Mouse (Mus musculus): ENCODE measurements around the gene Kat7. TPM values are rescaled to one million over a fixed set of nuclear protein-coding genes. Genes with fewer than 3 reads are reported as not detected.
A peak's percentile ranks its signal among the peaks of the same experiment; 100 is the strongest.

The Kat7 gene
- polyA plus RNA-seq, 1 experiment, result 44.3 TPM

- Histone ChIP-seq H3K79me2 (ENCODE audit: control insufficient read depth, insufficient read depth) (no peaks in the 10 kb centered on the region), H3ac (ENCODE audit: control insufficient read depth, insufficient read length, low read depth) (no peak overlapping the region), H3K27me3 (ENCODE audit: control insufficient read depth, insufficient read depth, insufficient read length) (no peaks in the 10 kb centered on the region), H3K79me3 (ENCODE audit: low read depth) (no peaks in the 10 kb centered on the region), H3K36me3 (ENCODE audit: control insufficient read depth, insufficient read depth) (no peaks in the 10 kb centered on the region), H3K4me3 (ENCODE audit: insufficient read depth, poor library complexity, severe bottlenecking) (no peak overlapping the region)
- TF ChIP-seq CTCF (IDR thresholded peaks at IDR 0.05; ENCODE audit: control insufficient read depth, insufficient read depth, insufficient read length) (no peak), FOSL1 (IDR thresholded peaks at IDR 0.05; ENCODE audit: insufficient read depth, low read length, poor library complexity, severe bottlenecking) (no peak), MYOG (IDR thresholded peaks at IDR 0.05; ENCODE audit: control insufficient read depth, extremely low read depth, insufficient read length) (no peak), CEBPB (IDR thresholded peaks at IDR 0.05; ENCODE audit: low read depth) (no peak), MAX (IDR thresholded peaks at IDR 0.05) (no peak)
Measured at GRCm38 (mm10) chr11:95337846-95338342, 27.8 kb upstream of the Kat7 start.

GRCm38 (mm10) chr11:95337129-95337813 lies 27.2 kb upstream of the Kat7 start:
- TF ChIP-seq MAX (IDR thresholded peaks at IDR 0.05) (no peak), MYOD1 (IDR thresholded peaks at IDR 0.05; ENCODE audit: control insufficient read depth, insufficient read length, low read depth) (no peak), MYOG (IDR thresholded peaks at IDR 0.05; ENCODE audit: control insufficient read depth, extremely low read depth, insufficient read length) (no peak), CTCF (IDR thresholded peaks at IDR 0.05; ENCODE audit: control insufficient read depth, insufficient read depth, insufficient read length) (no peak), CEBPB (IDR thresholded peaks at IDR 0.05; ENCODE audit: low read depth) (no peak), FOSL1 (IDR thresholded peaks at IDR 0.05; ENCODE audit: insufficient read depth, low read length, poor library complexity, severe bottlenecking) (no peak), USF1 (IDR thresholded peaks at IDR 0.05; ENCODE audit: low read depth) (no peak)
- peak overlapping the region; percentile 73 for H3ac ChIP-seq (ENCODE audit: control insufficient read depth, insufficient read length, low read depth)
- no peaks in the 10 kb centered on the region for H3K36me3 ChIP-seq (ENCODE audit: control insufficient read depth, insufficient read depth)
- no peaks in the 10 kb centered on the region for H3K27me3 ChIP-seq (ENCODE audit: control insufficient read depth, insufficient read depth, insufficient read length)
- H3K79me2 ChIP-seq (ENCODE audit: control insufficient read depth, insufficient read depth), result no peaks in the 10 kb centered on the region
- H3K79me3 ChIP-seq (ENCODE audit: low read depth), result no peaks in the 10 kb centered on the region
- H3K4me3 ChIP-seq (ENCODE audit: insufficient read depth, poor library complexity, severe bottlenecking), result peak overlapping the region; percentile 36

- H3K79me2 ChIP-seq (ENCODE audit: control insufficient read depth, insufficient read depth), result no peaks in the 10 kb centered on the region
- peak within 1 kb of the TSS; percentile 73 for H3ac ChIP-seq (ENCODE audit: control insufficient read depth, insufficient read length, low read depth)
- no peaks in the 10 kb centered on the region for H3K79me3 ChIP-seq (ENCODE audit: low read depth)
- no peaks in the 10 kb centered on the region for H3K27me3 ChIP-seq (ENCODE audit: control insufficient read depth, insufficient read depth, insufficient read length)
- TF ChIP-seq CEBPB (IDR thresholded peaks at IDR 0.05; ENCODE audit: low read depth), result no peak
- TF ChIP-seq USF1 (IDR thresholded peaks at IDR 0.05; ENCODE audit: low read depth), result peak; percentile 68
- no peaks in the 10 kb centered on the region for H3K36me3 ChIP-seq (ENCODE audit: control insufficient read depth, insufficient read depth)
- H3K4me3 ChIP-seq (ENCODE audit: insufficient read depth, poor library complexity, severe bottlenecking), result peak within 1 kb of the TSS; percentile 36
Measured at GRCm38 (mm10) chr11:95336568-95337128, 26.6 kb upstream of the Kat7 start, which contains the start of gene Fam117a. Gene Fam117a (plus strand): TSS chr11:95337018.

- no peak overlapping the region for H3ac ChIP-seq (ENCODE audit: control insufficient read depth, insufficient read length, low read depth)
- TF ChIP-seq FOSL1 (IDR thresholded peaks at IDR 0.05; ENCODE audit: insufficient read depth, low read length, poor library complexity, severe bottlenecking) (no peak), MAX (IDR thresholded peaks at IDR 0.05) (no peak), MYOG (IDR thresholded peaks at IDR 0.05; ENCODE audit: control insufficient read depth, extremely low read depth, insufficient read length) (no peak), CTCF (IDR thresholded peaks at IDR 0.05; ENCODE audit: control insufficient read depth, insufficient read depth, insufficient read length) (no peak), MYOD1 (IDR thresholded peaks at IDR 0.05; ENCODE audit: control insufficient read depth, insufficient read length, low read depth) (no peak), USF1 (IDR thresholded peaks at IDR 0.05; ENCODE audit: low read depth) (no peak), CEBPB (IDR thresholded peaks at IDR 0.05; ENCODE audit: low read depth) (no peak)
- H3K36me3 ChIP-seq (ENCODE audit: control insufficient read depth, insufficient read depth), result no peaks in the 10 kb centered on the region
- no peak overlapping the region for H3K4me3 ChIP-seq (ENCODE audit: insufficient read depth, poor library complexity, severe bottlenecking)
- H3K27me3 ChIP-seq (ENCODE audit: control insufficient read depth, insufficient read depth, insufficient read length), result no peaks in the 10 kb centered on the region
- H3K79me3 ChIP-seq (ENCODE audit: low read depth), result no peaks in the 10 kb centered on the region
- H3K79me2 ChIP-seq (ENCODE audit: control insufficient read depth, insufficient read depth), result no peaks in the 10 kb centered on the region
Measured at GRCm38 (mm10) chr11:95334448-95335060, 24.5 kb upstream of the Kat7 start.

- Histone ChIP-seq H3K36me3 (ENCODE audit: control insufficient read depth, insufficient read depth) (no peaks in the 10 kb centered on the region), H3ac (ENCODE audit: control insufficient read depth, insufficient read length, low read depth) (no peak overlapping the region), H3K79me3 (ENCODE audit: low read depth) (no peaks in the 10 kb centered on the region), H3K27me3 (ENCODE audit: control insufficient read depth, insufficient read depth, insufficient read length) (no peaks in the 10 kb centered on the region), H3K79me2 (ENCODE audit: control insufficient read depth, insufficient read depth) (no peaks in the 10 kb centered on the region), H3K4me3 (ENCODE audit: insufficient read depth, poor library complexity, severe bottlenecking) (no peak overlapping the region)
- TF ChIP-seq MYOG (IDR thresholded peaks at IDR 0.05; ENCODE audit: control insufficient read depth, extremely low read depth, insufficient read length) (no peak), FOSL1 (IDR thresholded peaks at IDR 0.05; ENCODE audit: insufficient read depth, low read length, poor library complexity, severe bottlenecking) (no peak), MAX (IDR thresholded peaks at IDR 0.05) (no peak), CTCF (IDR thresholded peaks at IDR 0.05; ENCODE audit: control insufficient read depth, insufficient read depth, insufficient read length) (no peak), CEBPB (IDR thresholded peaks at IDR 0.05; ENCODE audit: low read depth) (no peak), MYOD1 (IDR thresholded peaks at IDR 0.05; ENCODE audit: control insufficient read depth, insufficient read length, low read depth) (no peak), USF1 (IDR thresholded peaks at IDR 0.05; ENCODE audit: low read depth) (no peak)
Measured at GRCm38 (mm10) chr11:95333805-95334204, 23.8 kb upstream of the Kat7 start.

Data from C2C12 (cell line).